Mouse (Mus musculus) E14TG2a.4 (cell line): ENCODE measurements around the gene Olfr1025-ps1.

Experiments
- CTCF ChIP-seq: conservative IDR thresholded peaks from 2 replicates; pipeline ENCODE4 v1.5.1; 2014; ENCODE audit warnings: low read length
- POU5F1 ChIP-seq: IDR thresholded peaks from 2 replicates; pipeline ENCODE4 v1.6.1; 2014; ENCODE audit warnings: low read length, borderline replicate concordance

DNA sequence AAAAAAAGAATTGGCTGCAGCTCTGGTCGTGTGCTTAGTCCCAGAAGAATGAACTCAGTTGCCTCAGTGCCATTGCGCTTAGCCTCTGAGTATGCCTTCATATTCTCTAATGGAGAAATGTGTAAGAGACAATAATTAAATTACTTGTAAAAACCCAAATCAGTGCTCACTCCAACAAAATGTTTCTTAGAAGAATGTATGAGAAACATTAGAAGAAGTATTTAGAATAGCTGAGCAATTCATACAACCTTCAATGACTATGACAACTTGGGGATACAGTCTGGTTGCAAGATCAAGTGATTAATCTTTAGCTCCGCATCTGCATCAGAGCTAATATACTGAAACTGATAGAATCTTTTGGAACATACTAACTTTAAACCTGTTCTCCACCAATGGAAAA, 10.0 kb upstream of the Olfr1025-ps1 start, which contains the start of gene Olfr1024:
- TF ChIP-seq CTCF (no peak), POU5F1 (no peak)
